Mouse (Mus musculus): ENCODE data around the gene Selenom. TPM values are rescaled to one million over a fixed set of nuclear protein-coding genes. Genes with fewer than 3 reads are reported as not detected.

The Selenom gene
- polyA plus RNA-seq, 1 experiment from 2014 or later, result 215 TPM

GRCm38 (mm10) chr11:3523840-3524582, 9.5 kb downstream of the Selenom start:
- 78% methylated on average over 7 of the region's 7 CpGs for WGBS
- H3K36me3 ChIP-seq (ENCODE audit: control insufficient read depth, insufficient read depth, low read length), result peaks cover 100% of the 10 kb centered on the region

GRCm38 (mm10) chr11:3525560-3525959, 11.1 kb downstream of the Selenom start:
- Histone ChIP-seq H3K9ac (ENCODE audit: low read depth, low read length) (no peak overlapping the region), H3K36me3 (ENCODE audit: control insufficient read depth, insufficient read depth, low read length) (peaks cover 100% of the 10 kb centered on the region), H3K27ac (replicated peaks; ENCODE audit: low read depth, low read length) (no peak overlapping the region), H3K9me3 (ENCODE audit: control insufficient read depth, low read length) (no peaks in the 10 kb centered on the region), H3K4me1 (ENCODE audit: control insufficient read depth, insufficient read depth, low read length) (no peaks in the 10 kb centered on the region), H3K4me2 (ENCODE audit: low read depth, low read length) (no peak overlapping the region), H3K4me3 (ENCODE audit: low read depth, low read length) (no peak overlapping the region), H3K27me3 (replicated peaks; ENCODE audit: control insufficient read depth, insufficient read depth, low read length) (no peaks in the 10 kb centered on the region)
- WGBS, result 84% methylated on average over 4 of the region's 4 CpGs
- ATAC-seq (ENCODE audit: low read depth), result 0 out of 2 replicates have a peak, but pooled peaks have one; percentile 15
- DNase-seq (ENCODE audit: low spot score), result no peak

More at GRCm38 (mm10) chr11:3523840-3524582, 9.5 kb downstream of the Selenom start:
- no peak overlapping the region for H3K4me3 ChIP-seq (ENCODE audit: low read depth, low read length)
- H3K4me1 ChIP-seq (ENCODE audit: control insufficient read depth, insufficient read depth, low read length), result no peaks in the 10 kb centered on the region
- no peaks in the 10 kb centered on the region for H3K9me3 ChIP-seq (ENCODE audit: control insufficient read depth, low read length)
- H3K9ac ChIP-seq (ENCODE audit: low read depth, low read length), result no peak overlapping the region
- H3K27me3 ChIP-seq (replicated peaks; ENCODE audit: control insufficient read depth, insufficient read depth, low read length), result no peaks in the 10 kb centered on the region
- no peak for ATAC-seq (ENCODE audit: low read depth)
- no peak overlapping the region for H3K4me2 ChIP-seq (ENCODE audit: low read depth, low read length)
- H3K27ac ChIP-seq (replicated peaks; ENCODE audit: low read depth, low read length), result no peak overlapping the region
- no peak for DNase-seq (ENCODE audit: low spot score)

- Histone ChIP-seq H3K36me3 (ENCODE audit: control insufficient read depth, insufficient read depth, low read length) (peaks cover 100% of the 10 kb centered on the region), H3K27me3 (replicated peaks; ENCODE audit: control insufficient read depth, insufficient read depth, low read length) (no peaks in the 10 kb centered on the region), H3K9me3 (ENCODE audit: control insufficient read depth, low read length) (no peaks in the 10 kb centered on the region), H3K4me2 (ENCODE audit: low read depth, low read length) (no peak overlapping the region; the same call in 1 of the 2 replicates), H3K9ac (ENCODE audit: low read depth, low read length) (no peak overlapping the region), H3K4me1 (ENCODE audit: control insufficient read depth, insufficient read depth, low read length) (no peaks in the 10 kb centered on the region), H3K4me3 (ENCODE audit: low read depth, low read length) (no peak overlapping the region), H3K27ac (replicated peaks; ENCODE audit: low read depth, low read length) (no peak overlapping the region)
- WGBS, result 89% methylated on average over 9 of the region's 9 CpGs
- DNase-seq (ENCODE audit: low spot score) (no peak), ATAC-seq (ENCODE audit: low read depth) (no peak)
These were observed 11.7 kb downstream of the Selenom start for GRCm38 (mm10) chr11:3526207-3526606.

- 94% methylated on average over 19 of the region's 24 CpGs for WGBS
- Histone ChIP-seq H3K4me3 (ENCODE audit: low read depth, low read length) (no peak overlapping the region), H3K9me3 (ENCODE audit: control insufficient read depth, low read length) (no peaks in the 10 kb centered on the region), H3K4me2 (ENCODE audit: low read depth, low read length) (no peak overlapping the region), H3K36me3 (ENCODE audit: control insufficient read depth, insufficient read depth, low read length) (peaks cover 100% of the 10 kb centered on the region), H3K9ac (ENCODE audit: low read depth, low read length) (no peak overlapping the region), H3K4me1 (ENCODE audit: control insufficient read depth, insufficient read depth, low read length) (no peaks in the 10 kb centered on the region), H3K27me3 (replicated peaks; ENCODE audit: control insufficient read depth, insufficient read depth, low read length) (no peaks in the 10 kb centered on the region), H3K27ac (replicated peaks; ENCODE audit: low read depth, low read length) (peak overlapping the region; percentile 52)
- no peak for ATAC-seq (ENCODE audit: low read depth)
- DNase-seq (ENCODE audit: low spot score), result no peak
These were observed 12.7 kb downstream of the Selenom start for GRCm38 (mm10) chr11:3526979-3527738.

GRCm38 (mm10) chr11:3527766-3528165, 13.3 kb downstream of the Selenom start:
- H3K4me3 ChIP-seq (ENCODE audit: low read depth, low read length), result no peak overlapping the region
- no peaks in the 10 kb centered on the region for H3K4me1 ChIP-seq (ENCODE audit: control insufficient read depth, insufficient read depth, low read length)
- 90% methylated on average over 8 of the region's 8 CpGs for WGBS
- ATAC-seq (ENCODE audit: low read depth) (no peak; the same call in 1 of the 2 replicates), DNase-seq (ENCODE audit: low spot score) (no peak)
- peaks cover 100% of the 10 kb centered on the region for H3K36me3 ChIP-seq (ENCODE audit: control insufficient read depth, insufficient read depth, low read length)
- no peaks in the 10 kb centered on the region for H3K9me3 ChIP-seq (ENCODE audit: control insufficient read depth, low read length)
- H3K9ac ChIP-seq (ENCODE audit: low read depth, low read length), result no peak overlapping the region
- H3K27ac ChIP-seq (replicated peaks; ENCODE audit: low read depth, low read length), result peak overlapping the region; percentile 52
- no peaks in the 10 kb centered on the region for H3K27me3 ChIP-seq (replicated peaks; ENCODE audit: control insufficient read depth, insufficient read depth, low read length)
- no peak overlapping the region for H3K4me2 ChIP-seq (ENCODE audit: low read depth, low read length)

GRCm38 (mm10) chr11:3528208-3528607, 13.7 kb downstream of the Selenom start:
- no peak overlapping the region for H3K4me2 ChIP-seq (ENCODE audit: low read depth, low read length)
- ATAC-seq (ENCODE audit: low read depth), result no peak
- no peak overlapping the region for H3K27ac ChIP-seq (replicated peaks; ENCODE audit: low read depth, low read length)
- H3K4me1 ChIP-seq (ENCODE audit: control insufficient read depth, insufficient read depth, low read length), result no peaks in the 10 kb centered on the region
- DNase-seq (ENCODE audit: low spot score), result no peak
- no peak overlapping the region for H3K4me3 ChIP-seq (ENCODE audit: low read depth, low read length)
- no peaks in the 10 kb centered on the region for H3K9me3 ChIP-seq (ENCODE audit: control insufficient read depth, low read length)
- H3K9ac ChIP-seq (ENCODE audit: low read depth, low read length), result no peak overlapping the region
- H3K36me3 ChIP-seq (ENCODE audit: control insufficient read depth, insufficient read depth, low read length), result peaks cover 100% of the 10 kb centered on the region
- H3K27me3 ChIP-seq (replicated peaks; ENCODE audit: control insufficient read depth, insufficient read depth, low read length), result no peaks in the 10 kb centered on the region
- WGBS, result 81% methylated on average over 6 of the region's 6 CpGs

GRCm38 (mm10) chr11:3529476-3530252, 15.2 kb downstream of the Selenom start:
- DNase-seq (ENCODE audit: low spot score) (no peak), ATAC-seq (ENCODE audit: low read depth) (no peak)
- H3K27ac ChIP-seq (replicated peaks; ENCODE audit: low read depth, low read length), result no peak overlapping the region
- H3K4me2 ChIP-seq (ENCODE audit: low read depth, low read length), result no peak overlapping the region
- H3K36me3 ChIP-seq (ENCODE audit: control insufficient read depth, insufficient read depth, low read length), result peaks cover 87% of the 10 kb centered on the region
- H3K4me1 ChIP-seq (ENCODE audit: control insufficient read depth, insufficient read depth, low read length), result no peaks in the 10 kb centered on the region
- H3K9me3 ChIP-seq (ENCODE audit: control insufficient read depth, low read length), result no peaks in the 10 kb centered on the region
- H3K4me3 ChIP-seq (ENCODE audit: low read depth, low read length), result no peak overlapping the region
- WGBS, result 81% methylated on average over 20 of the region's 20 CpGs
- H3K9ac ChIP-seq (ENCODE audit: low read depth, low read length), result no peak overlapping the region
- H3K27me3 ChIP-seq (replicated peaks; ENCODE audit: control insufficient read depth, insufficient read depth, low read length), result no peaks in the 10 kb centered on the region

- no peaks in the 10 kb centered on the region for H3K27me3 ChIP-seq (replicated peaks; ENCODE audit: control insufficient read depth, insufficient read depth, low read length)
- WGBS, result 97% methylated on average over 3 of the region's 3 CpGs
- DNase-seq (ENCODE audit: low spot score) (no peak), ATAC-seq (ENCODE audit: low read depth) (no peak)
- no peak overlapping the region for H3K27ac ChIP-seq (replicated peaks; ENCODE audit: low read depth, low read length)
- no peaks in the 10 kb centered on the region for H3K9me3 ChIP-seq (ENCODE audit: control insufficient read depth, low read length)
- no peaks in the 10 kb centered on the region for H3K4me1 ChIP-seq (ENCODE audit: control insufficient read depth, insufficient read depth, low read length)
- no peak overlapping the region for H3K9ac ChIP-seq (ENCODE audit: low read depth, low read length)
- no peak overlapping the region for H3K4me3 ChIP-seq (ENCODE audit: low read depth, low read length)
- no peak overlapping the region for H3K4me2 ChIP-seq (ENCODE audit: low read depth, low read length)
- H3K36me3 ChIP-seq (ENCODE audit: control insufficient read depth, insufficient read depth, low read length), result peaks cover 76% of the 10 kb centered on the region
These were observed 16.2 kb downstream of the Selenom start for GRCm38 (mm10) chr11:3530731-3531130.

Data from embryonic facial prominence, embryonic 14.5 days (tissue).